Mouse (Mus musculus) 3134 (cell line): Measurements from ENCODE around the gene Srxn1.

Source experiments
- DNase-seq: peaks from one replicate; pipeline ENCODE4 v3.0.0-alpha.2; 2011; ENCODE audit warnings: low spot score; ENCODE audit not compliant: insufficient read length; ENCODE audit errors: extremely low read depth

The Srxn1 gene

DNA sequence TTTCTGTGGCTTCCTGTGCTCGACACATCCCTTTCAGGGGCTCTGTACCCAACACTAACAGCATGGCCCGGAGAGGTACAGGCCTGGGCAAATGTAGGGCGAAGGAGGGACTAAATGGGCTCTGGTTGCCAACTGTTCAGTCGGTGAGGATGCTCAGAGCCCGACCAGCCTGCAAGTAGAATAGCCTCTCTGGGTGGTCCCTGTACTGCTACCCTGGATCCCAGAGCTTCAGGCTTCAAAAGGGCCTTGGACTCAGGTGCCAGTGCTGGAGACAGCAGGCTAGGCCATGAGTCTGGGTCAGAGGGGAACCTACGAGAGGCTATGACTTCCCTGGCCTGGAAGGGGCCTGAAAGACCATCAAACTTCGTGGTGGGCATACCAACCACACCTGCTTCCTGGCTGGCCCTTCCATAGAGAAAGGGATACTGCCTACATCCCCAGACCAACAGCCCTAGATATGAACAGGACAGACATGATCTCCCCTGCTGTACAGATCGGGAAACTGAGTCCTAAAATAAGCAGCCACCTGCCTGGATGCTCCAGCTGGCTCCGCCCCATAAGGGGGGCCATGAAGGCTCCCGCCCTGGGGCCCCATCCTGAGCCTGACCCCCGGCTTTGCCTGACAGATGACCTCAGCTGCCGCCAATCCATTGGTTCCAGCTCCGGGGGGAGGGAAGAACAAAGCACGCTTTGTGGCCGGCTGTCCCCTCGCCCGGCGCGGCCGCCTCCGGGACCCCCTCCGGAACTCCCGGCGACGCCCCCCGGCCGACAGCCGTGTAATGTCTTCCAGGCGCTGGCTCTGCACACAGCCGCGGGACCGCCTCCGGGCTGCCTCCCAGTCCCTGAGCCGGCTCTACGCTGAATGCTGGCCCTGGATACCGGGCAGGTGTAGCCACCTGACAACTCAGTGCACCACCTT, 9.0 kb downstream of the Srxn1 start:
- DNase-seq = no peak

DNA sequence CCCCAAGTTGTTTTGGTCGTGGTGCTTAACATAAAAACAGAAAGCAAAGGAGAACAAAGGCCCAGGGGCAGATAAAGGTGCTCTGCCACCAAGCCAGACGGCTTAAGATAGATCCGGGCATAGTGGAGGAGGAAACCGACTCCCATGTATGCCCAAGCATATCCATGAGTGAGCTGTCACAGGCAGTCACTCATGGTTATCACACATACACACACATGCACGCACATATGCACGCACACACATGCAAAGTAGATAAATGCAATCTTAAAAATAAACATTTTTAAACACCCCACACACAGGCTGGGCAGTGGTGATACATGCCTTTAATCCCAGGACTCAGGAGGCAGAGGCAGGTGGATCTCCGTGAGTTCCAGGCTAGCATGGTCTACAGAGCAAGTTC, 12.4 kb downstream of the Srxn1 start:
- DNase-seq = no peak

DNA sequence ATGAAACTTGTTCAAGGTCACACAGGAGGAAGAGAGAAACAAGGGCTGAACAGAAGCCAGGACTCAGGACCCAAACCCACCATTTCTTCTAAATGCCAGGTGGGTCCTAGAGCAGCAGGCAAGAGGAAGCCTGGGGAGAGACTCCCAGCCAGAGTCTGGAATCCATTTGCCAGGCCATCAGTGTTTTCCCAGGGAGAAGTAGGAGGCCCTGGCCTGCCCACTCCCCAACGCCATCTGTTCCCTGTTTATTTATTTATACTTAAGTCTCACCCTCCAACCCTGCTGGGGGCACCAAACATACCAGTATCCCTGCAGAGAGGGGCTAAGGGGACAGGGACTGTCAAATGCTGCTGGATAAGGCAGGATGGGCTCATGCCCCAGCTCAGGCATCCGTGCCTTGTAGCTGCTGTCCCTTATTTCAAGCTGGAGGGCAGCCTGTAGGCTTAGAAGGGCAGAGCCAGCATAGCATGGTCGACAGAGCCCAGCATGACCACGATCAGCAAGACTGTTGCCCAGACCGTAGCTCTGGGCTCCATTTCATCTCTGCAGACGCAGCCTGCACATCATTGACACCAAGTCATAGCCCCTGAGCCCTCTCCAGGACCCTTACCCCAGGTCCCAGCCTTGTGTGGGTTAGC, 14.0 kb downstream of the Srxn1 start:
- DNase-seq = no peak

DNA sequence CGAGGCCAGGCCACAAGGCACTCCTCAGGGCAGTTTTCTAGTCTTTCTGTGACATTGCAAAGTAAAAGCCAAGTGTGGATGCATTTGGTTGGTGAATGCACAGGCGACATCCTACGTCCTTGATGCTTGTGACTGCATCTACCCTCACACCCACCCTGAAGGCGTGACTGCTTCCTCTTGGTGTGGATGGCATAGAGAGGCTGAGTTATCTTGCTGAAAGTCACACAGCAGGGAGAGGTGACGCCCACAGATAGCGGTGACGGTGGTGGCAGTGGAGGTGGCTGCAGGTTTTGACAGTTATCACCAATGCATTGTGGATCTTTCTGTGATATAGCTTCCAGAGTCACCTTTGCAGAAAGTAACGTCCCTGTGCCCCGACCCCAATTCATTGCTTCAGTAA, 17.6 kb downstream of the Srxn1 start:
- no peak for DNase-seq

DNA sequence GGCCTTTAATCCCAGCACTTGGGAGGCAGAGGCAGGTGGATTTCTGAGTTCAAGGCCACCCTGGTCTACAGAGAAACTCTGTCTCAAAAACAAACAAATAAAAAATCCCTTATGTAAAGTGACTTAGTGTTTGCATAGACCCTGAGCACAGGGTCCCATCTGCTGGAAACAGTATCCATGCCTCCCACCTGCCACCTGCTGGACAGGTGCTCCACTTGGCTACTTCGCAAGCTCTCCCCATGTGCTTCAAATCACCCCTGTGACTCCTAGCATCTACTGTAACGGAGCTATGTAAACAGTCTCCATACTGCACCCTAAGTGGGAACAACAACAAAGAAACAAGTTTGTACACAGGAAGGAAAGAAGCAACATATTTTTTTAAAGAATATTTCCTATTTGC, 23.3 kb downstream of the Srxn1 start:
- no peak for DNase-seq

DNA sequence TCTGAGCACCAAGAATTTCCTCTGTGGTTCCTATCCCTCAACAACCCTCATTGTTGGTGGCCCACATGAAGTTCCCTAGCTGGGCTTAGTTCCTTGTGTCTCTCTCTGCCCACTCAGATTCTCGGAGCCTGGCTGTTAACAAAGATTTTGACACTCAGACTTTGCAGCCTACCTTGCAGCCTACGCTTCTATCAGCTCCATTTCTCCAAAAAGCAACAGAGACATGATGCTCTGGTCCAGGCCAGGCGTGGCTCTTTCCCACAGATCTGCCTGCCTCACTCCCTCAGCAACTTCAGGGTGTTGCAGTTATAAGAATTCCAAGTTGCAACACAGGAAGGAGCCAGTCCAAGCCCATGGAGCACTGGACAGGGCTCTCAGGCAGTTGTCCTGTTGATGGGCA, 24.5 kb downstream of the Srxn1 start:
- no peak for DNase-seq

DNA sequence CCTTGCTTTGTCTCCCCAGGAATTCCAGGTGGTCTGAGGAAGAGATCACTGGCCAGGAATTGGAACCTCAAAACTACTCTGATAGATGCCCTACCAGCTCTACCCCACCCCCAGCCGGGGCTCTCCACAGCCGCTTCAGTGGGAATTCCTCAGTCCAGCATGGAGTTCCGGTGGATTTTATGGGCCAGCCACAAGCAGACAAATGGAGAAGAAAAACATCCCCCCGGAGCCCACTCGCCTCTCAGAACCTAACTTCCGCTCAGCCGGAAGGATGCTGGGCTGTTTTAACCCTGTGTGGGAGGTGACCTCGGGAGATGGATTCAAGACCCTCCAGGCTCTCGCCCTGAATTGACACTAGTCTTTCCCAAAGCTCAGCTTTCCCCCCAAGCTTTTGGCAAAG, 26.7 kb downstream of the Srxn1 start:
- DNase-seq = no peak

DNA sequence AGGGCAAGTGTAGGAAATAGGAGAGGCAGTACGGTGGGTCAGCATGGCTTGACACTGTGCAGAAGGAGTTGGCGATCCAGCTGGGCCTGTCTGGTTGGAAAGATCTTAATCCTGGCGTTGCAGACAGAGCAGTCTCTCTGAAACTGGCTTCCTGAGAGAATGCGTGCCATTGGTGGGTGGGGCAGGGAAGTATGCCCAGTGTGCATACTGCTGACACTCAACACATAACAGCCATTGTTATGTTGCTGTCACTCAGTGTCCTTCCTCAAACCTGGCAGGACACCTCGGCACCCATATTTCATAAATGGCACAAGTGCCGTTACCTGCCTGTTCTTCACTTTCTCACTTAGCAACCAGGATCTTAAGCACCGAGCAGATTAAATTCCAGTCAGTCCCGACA, 27.4 kb downstream of the Srxn1 start:
- DNase-seq = no peak

DNA sequence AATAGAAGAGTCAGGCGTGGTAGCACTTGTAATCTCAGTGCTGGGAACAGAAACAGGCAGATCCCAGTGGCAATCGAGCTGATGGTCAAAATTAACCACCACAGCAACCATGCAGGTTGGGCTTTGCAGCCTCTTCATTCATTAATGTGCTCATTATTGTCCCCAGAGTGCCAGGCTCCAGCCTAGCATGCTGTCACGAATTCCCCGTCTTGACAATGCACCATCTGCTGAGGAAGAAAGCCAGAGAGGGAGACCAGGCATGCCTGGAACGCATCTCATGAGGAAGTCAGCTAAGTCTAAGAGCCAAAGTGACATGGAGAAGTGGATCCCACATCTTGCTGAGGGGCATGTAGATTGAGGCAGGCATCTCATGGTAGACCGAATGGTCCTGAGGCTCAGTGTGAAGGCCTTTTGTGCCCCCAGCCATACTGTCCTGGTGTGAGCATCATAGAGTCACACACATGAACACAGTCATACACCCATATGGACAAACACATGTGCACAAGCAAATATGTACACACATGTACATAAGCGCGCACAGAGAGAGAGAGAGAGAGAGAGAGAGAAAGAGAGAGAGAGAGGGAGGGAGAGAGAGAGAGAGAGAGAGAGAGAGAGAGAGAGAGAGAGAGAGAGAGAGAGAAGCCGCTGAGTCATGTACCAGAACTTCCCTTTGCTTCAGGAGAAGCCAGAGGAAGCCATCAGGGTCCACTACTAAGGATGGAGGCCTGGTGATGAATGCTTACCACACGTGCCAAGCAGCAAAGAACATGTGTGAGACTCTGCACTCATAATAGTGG, 34.1 kb downstream of the Srxn1 start:
- no peak for DNase-seq

DNA sequence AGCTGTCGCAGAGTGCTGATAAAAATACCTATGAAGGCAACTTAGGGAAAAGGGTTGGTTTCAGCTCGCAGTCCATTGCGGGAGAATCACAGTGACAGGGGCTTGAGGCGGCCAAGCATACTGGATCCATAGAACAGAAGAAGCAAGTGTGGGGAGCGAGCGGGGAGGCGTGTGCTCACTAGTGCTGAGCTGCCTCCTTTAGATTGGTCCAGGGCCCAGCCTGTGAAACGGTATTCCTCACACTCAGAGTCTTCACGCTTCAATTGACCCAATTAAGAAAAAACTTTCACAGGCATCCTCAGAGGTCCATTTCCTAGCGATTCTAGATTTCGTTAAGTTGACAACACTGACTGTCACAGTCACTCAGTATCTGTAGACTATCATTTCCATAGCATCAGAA, 35.6 kb downstream of the Srxn1 start:
- DNase-seq = no peak

DNA sequence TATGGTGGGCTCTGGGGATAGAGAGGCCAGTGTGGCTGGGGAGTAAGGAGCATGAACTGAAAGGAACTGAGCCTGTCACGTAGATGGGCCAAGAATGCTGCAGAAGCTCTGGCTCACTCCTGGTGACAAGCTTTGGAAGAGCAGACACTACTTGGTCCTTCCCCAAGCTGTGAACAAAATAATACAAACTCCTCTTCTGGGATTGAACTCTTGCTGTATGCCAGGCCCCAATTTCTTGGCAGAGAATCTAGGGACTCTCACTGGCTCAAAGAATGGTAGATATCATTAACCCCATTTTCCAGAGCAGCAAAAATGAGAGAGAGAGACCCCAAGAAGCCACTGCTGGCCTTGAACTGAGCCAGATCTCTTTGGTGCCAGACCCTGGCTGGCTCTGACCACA, 36.2 kb downstream of the Srxn1 start:
- DNase-seq = no peak

DNA sequence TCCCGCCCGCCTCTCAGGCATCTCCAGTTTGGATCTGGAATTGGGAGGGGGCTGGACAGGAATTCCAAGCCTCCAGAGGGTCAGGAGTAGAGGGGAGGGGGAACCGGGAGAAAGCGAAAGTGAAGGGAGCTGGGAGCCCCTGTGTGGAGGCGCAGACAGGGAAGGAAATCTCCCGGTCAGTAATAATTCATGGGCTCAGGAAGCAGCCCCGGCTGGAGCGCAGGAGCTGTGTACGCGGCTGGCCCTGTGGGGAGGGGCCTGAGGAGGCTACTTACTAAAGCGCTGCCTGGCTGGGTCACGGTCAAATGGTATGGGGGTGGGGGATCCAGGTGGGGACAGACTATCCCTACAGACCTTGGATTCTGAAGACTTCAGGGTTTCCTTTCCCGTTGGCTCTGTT, 36.7 kb downstream of the Srxn1 start:
- DNase-seq = peak; percentile 19

DNA sequence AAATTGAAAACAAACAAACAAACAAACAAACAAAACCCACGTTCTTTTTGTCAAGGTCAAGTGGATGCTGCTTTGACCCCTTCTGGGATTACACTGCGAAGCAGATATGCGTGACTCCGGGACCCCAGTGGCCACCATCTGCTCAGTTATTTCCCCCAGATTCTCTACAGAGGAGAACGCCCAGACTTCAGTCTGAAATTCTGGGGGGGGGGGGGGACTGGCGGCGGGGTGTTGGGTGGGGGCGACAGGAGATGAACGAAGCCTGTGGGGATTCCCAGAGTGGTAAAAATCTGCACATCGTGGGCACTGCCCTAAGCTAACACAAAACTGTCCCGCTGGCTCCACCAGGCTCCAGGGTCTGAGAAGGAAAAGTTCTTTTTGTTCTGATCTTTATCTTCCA, 37.3 kb downstream of the Srxn1 start:
- DNase-seq = no peak

DNA sequence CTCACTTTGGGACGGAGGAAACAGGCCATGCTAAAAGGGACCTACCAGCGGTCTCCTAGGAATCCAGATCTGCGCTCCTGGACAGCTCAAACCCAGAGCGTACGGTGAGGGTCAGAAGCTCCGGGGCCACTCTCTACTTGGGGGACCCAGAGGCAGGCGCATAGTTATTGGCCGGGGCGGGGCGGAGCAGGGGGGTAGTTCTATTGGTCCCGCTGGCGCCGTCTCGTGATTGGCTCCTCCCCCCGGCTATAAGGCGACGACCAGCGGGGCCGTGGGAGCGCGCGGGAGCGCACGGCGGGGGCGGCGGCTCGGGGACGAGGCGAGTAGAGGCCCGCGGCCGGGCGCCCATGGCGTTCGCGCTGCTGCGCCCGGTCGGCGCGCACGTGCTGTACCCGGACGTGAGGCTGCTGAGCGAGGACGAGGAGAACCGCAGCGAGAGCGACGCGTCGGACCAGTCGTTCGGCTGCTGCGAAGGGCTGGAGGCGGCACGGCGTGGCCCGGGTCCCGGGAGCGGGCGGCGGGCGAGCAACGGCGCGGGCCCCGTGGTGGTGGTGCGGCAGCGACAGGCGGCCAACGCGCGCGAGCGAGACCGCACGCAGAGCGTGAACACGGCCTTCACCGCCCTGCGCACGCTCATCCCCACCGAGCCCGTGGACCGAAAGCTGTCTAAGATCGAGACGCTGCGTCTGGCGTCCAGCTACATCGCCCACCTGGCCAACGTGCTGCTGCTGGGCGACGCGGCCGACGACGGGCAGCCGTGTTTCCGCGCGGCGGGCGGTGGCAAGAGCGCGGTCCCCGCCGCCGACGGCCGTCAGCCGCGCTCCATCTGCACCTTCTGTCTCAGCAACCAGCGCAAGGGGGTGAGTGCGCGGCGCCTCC, 38.2 kb downstream of the Srxn1 start, which contains the start of gene Tcf15:
Tcf15 (plus strand) TSS at position 283 of the 879 bp plus-strand sequence.
- no peak for DNase-seq

DNA sequence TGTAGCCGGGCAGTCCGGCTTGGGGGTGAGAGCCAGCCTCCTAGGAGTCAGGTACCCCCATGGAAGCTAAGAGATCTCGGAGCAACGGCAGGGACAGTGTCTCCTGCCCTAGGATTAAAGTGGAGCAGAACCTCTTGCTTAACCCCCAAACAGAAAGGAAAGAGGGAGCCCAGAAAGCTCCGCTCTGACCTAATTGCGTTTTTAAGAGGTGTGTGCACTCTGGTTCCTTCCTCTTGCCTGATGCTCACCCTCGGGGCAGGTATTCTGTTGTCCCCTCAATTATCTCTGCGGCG, 38.8 kb downstream of the Srxn1 start:
- no peak for DNase-seq

DNA sequence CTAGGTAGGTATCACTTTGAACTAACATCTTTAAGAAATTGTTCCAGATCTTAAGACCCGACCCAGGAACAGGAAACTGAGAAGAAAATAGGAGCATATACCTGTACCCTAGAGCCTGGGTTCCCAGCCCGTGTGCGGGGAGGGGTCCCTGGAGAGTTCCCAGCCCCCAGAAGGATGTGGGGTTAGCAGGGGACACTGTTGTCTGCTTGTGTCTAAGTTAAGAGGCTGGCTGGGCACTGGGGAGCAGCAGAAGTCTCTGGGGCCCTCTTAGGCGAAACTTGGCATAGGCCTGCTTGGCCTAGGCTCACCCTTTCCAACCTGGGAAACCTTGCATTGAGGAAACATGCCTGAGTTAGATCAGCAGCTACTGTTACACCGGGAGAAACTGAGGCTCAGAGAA, 39.2 kb downstream of the Srxn1 start:
- no peak for DNase-seq

DNA sequence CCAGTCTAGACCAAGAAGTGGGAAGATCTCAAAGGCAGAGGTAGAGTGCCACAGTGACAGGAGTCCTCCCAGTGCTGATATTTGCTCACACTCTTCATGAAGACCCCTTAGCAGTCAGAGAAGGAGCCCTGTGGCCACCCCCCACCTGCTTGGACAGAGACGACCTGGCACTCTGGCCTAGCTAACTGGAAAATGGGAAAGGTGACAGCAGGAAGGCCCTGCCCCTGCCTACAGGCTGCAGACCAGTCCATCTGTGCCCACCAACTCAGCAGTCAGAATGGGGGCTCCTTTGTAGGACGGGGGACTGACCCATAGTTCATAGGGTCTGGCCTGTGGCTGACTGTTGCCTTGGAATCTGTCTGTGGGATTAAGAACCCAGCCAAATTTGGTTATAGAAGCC, 40.4 kb downstream of the Srxn1 start:
- DNase-seq = no peak

DNA sequence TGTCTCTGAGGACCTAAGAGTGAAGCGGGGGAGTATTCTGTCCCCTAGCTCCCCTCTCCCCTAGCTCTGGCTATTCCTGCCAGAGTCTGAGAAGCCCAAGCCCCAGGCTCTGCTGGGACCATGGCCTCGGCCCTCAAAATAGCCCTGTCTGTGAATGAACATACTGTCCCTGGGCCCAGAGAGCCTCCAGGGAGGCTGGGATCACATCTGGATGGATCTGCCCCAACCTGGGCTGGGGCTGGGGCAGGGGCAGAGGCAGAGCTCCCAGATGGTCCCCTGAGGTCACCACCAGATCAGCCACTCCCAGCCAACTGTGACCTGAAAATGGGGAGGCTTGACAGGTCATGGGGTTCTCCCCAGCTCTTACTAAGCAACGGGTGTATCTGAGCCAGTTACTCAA, 41.8 kb downstream of the Srxn1 start:
- no peak for DNase-seq

DNA sequence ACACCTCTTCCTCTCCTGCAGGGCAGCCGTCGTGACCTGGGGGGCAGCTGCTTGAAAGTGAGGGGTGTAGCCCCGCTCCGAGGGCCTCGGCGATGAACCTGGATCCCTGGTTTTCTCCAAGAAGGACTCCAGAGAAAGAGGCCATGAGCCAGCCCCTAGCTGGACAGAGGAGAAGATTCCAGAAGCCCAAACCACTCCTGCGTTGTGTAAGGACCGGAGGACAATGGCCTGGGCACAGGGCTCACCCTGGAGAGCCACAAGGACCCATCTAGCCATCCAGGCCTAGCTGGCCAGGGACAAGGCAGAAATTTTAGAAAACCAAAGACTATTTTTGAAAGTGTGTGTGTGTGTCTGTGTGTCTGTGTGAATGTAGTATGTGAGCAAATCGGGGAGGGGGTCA, 43.4 kb downstream of the Srxn1 start:
- DNase-seq = no peak

DNA sequence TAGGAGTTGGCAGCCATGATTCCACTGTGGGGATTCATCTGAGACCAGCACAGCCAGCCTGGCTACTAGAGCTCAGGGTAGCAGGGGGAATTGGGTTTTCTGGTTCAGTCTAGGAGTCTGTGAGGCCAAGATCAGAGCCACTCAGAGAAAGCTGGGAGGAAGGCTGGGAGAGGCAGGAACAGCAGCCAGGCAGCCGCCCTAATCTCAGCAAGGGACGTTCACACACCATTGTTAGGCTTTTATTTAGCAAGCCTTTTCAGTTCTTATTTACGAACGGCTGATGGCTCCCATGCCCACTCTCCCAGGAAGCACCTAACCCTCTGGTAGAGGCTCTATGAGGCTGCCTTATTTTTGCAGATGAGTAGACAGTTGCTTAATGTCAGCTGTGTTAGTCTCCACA, 44.6 kb downstream of the Srxn1 start:
- no peak for DNase-seq

DNA sequence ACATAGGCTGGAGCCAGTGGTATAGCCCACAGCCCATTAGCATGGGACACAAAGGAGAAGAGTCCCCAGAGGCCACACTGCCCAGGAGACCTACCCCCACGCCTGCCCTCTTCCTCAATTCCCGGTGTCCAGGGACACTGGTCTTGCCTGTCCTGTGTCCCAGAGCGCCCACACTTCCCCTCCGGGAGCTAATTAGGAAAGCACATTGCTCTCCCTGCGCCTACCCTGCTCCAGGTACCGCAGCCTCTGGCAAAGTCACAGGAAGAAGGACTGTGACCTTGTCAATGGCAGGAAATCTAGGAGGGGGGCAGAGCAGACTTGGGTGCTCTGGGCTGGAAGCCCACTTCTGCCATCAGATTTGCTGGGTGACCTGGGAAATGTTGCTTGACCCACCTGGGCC, 45.1 kb downstream of the Srxn1 start:
- no peak for DNase-seq
